8 mouse cellular contexts compared by ENCODE assay signal in genomic region chr15:97337636-97338352, GRCm38 (mm10).
DNase-seq lines count a peak whose midpoint lies in the region; ATAC-seq lines count a peak whose summit lies in the region.

No protein-coding gene starts in this region.

- H3K27me3 ChIP-seq in hindbrain, embryonic 14.5 days (ENCODE audit: control insufficient read depth, insufficient read depth, low read length): no peaks in the 10 kb centered on the region
- no peaks in the 10 kb centered on the region for H3K27me3 ChIP-seq in midbrain, embryonic 12.5 days

- 0 out of 2 replicates have a peak overlapping the region, but pooled peaks have one; percentile 15 for H3K4me3 ChIP-seq in hindbrain, embryonic 14.5 days (replicated peaks; ENCODE audit: low read length)
- H3K4me3 ChIP-seq in midbrain, embryonic 12.5 days: peak overlapping the region; percentile 24

- WGBS in hindbrain, embryonic 14.5 days: 34% methylated on average over 14 of the region's 14 CpGs
- WGBS in midbrain, embryonic 12.5 days: 31% methylated on average over 14 of the region's 14 CpGs

- H3K36me3 ChIP-seq in hindbrain, embryonic 14.5 days (replicated peaks; ENCODE audit: control insufficient read depth, insufficient read depth): no peaks in the 10 kb centered on the region
- no peaks in the 10 kb centered on the region for H3K36me3 ChIP-seq in midbrain, embryonic 12.5 days

- H3K4me1 ChIP-seq in hindbrain, embryonic 14.5 days (replicated peaks; ENCODE audit: control insufficient read depth, insufficient read depth, low read length): 0 out of 2 replicates have a peak, but pooled peaks cover 5% of the 10 kb centered on the region
- H3K4me1 ChIP-seq in midbrain, embryonic 12.5 days: peaks cover 4% of the 10 kb centered on the region; the same call in 1 of the 2 replicates

- H3K27ac ChIP-seq in hindbrain, embryonic 14.5 days: no peak overlapping the region
- no peak overlapping the region for H3K27ac ChIP-seq in midbrain, embryonic 12.5 days (replicated peaks)

- no peak overlapping the region for H3K9ac ChIP-seq in hindbrain, embryonic 14.5 days
- H3K9ac ChIP-seq in midbrain, embryonic 12.5 days (replicated peaks): no peak overlapping the region

- DNase-seq in heart, adult 11 months: peak; percentile 66
- no peak for DNase-seq in heart, postnatal 36 days
- peak; percentile 69 for DNase-seq in c-Kit-negative CD71-positive TER-119-positive erythroid progenitor cells, embryonic 14.5 days (ENCODE audit: low read depth, low spot score)
- DNase-seq in hindbrain, embryonic 14.5 days (ENCODE audit: low spot score): no peak
- DNase-seq in layer of hippocampus, postnatal 25 days (ENCODE audit: extremely low spot score in 1 of 2, low spot score in 1 of 2): no peak
- no peak for DNase-seq in frontal cortex, adult 2 months (ENCODE audit: extremely low spot score in 1 of 2, low spot score in 1 of 2)
- DNase-seq in left cerebral cortex, adult 9 months (ENCODE audit: low spot score in 2 of 2): no peak

- intact Hi-C loops in heart, postnatal 36 days (cut with DNase I): no loop called here

- no peak for ATAC-seq in hindbrain, embryonic 14.5 days (ENCODE audit: low FRiP score)
- no peak for ATAC-seq in midbrain, embryonic 12.5 days (ENCODE audit: low FRiP score, low read depth)

- H3K9me3 ChIP-seq in hindbrain, embryonic 14.5 days (ENCODE audit: control insufficient read depth, low read length): peaks cover 21% of the 10 kb centered on the region; the same call in 1 of the 2 replicates
- H3K9me3 ChIP-seq in midbrain, embryonic 12.5 days: peaks cover 14% of the 10 kb centered on the region

- H3K4me2 ChIP-seq in hindbrain, embryonic 14.5 days (replicated peaks): peak overlapping the region; percentile 47
- H3K4me2 ChIP-seq in midbrain, embryonic 12.5 days (replicated peaks): peak overlapping the region; percentile 46

Comparison
In these comparisons a context has a peak if more than half of its experiments do, and no peak if none do; other contexts are left out.
1. DNase-seq: peak in heart, adult 11 months (single experiment) and c-Kit-negative CD71-positive TER-119-positive erythroid progenitor cells, embryonic 14.5 days (single experiment); none in heart, postnatal 36 days (0 of 2), hindbrain, embryonic 14.5 days (single experiment), layer of hippocampus, postnatal 25 days (0 of 2), frontal cortex, adult 2 months (0 of 2) and left cerebral cortex, adult 9 months (0 of 2).